Mouse (Mus musculus) embryonic facial prominence, embryonic 12.5 days (tissue): ENCODE data around the gene Lage3. TPM values are rescaled to one million over a fixed set of nuclear protein-coding genes. Genes with fewer than 3 reads are reported as not detected.

Experiments used
- ATAC-seq: fragments of 200-750 bp; cut with Nextera tagmentation; 2 replicates; pipeline ENCODE4 v1.8.0; 2017; ENCODE audit not compliant: insufficient number of reproducible peaks, insufficient read depth, low FRiP score, low TSS enrichment
- H3K27ac ChIP-seq: fragments of 300-500 bp; sonication (generic); 2 replicates; pipeline ENCODE4 v1.5.1; 2016; ENCODE audit warnings: mild to moderate bottlenecking
- H3K27me3 ChIP-seq: fragments of 300-500 bp; sonication (generic); 2 replicates; pipeline ENCODE4 v1.6.1; 2016; ENCODE audit warnings: mild to moderate bottlenecking, moderate library complexity
- H3K36me3 ChIP-seq: fragments of 300-500 bp; sonication (generic); 2 replicates; pipeline ENCODE4 v1.6.1; 2016; ENCODE audit warnings: mild to moderate bottlenecking
- H3K4me1 ChIP-seq: fragments of 300-500 bp; sonication (generic); 2 replicates; pipeline ENCODE4 v1.6.1; 2016
- H3K4me2 ChIP-seq: fragments of 300-500 bp; sonication (generic); replicated peaks from 2 replicates; pipeline ENCODE4 v1.6.1; 2016; ENCODE audit warnings: mild to moderate bottlenecking, moderate library complexity
- H3K4me3 ChIP-seq: fragments of 300-500 bp; sonication (generic); 2 replicates; pipeline ENCODE4 v1.5.1; 2016; ENCODE audit warnings: mild to moderate bottlenecking
- H3K9ac ChIP-seq: fragments of 300-500 bp; sonication (generic); 2 replicates; pipeline ENCODE4 v1.6.1; 2016; ENCODE audit warnings: mild to moderate bottlenecking, moderate library complexity
- H3K9me3 ChIP-seq: fragments of 300-500 bp; sonication (generic); 2 replicates; pipeline ENCODE4 v1.6.1; 2016; ENCODE audit warnings: mild to moderate bottlenecking, moderate library complexity
- WGBS: fragments of 180-500 bp; shearing (Covaris S2); methylation state at CpG from one replicate; pipeline ENCODE4 v1.1.7; 2016; 5-methylcytosine and 5-hydroxymethylcytosine counted together
- microRNA-seq: library from miRNA; unstranded; fragments of <30 nt; microRNA quantifications from one replicate; pipeline ENCODE4, GENCODE M21; 2017
- polyA plus RNA-seq: library from polyadenylated mRNA; unstranded; fragments of >200 nt; fragmentation: Nextera tagmentation; extraction: Ambion mirVana; gene quantifications from 2 replicates; pipeline ENCODE4 v1.2.1, GENCODE M21; 2016

The Lage3 gene
- polyA plus RNA-seq, 1 experiment from 2014 or later = 122 TPM

GRCm38 (mm10) chrX:74352645-74353466 is 562 bp downstream of the Lage3 start:
- H3K9ac ChIP-seq = peak overlapping the region; percentile 63
- ATAC-seq = 0 out of 2 replicates have a peak, but pooled peaks have one; percentile 47
- peak overlapping the region; percentile 45 for H3K4me3 ChIP-seq
- H3K4me2 ChIP-seq = peak overlapping the region; percentile 50
- H3K9me3 ChIP-seq = no peaks in the 10 kb centered on the region
- H3K36me3 ChIP-seq = no peaks in the 10 kb centered on the region
- no peaks in the 10 kb centered on the region for H3K4me1 ChIP-seq
- no peaks in the 10 kb centered on the region for H3K27me3 ChIP-seq
- whole genome bisulfite sequencing = 31% methylated on average over 13 of the region's 13 CpGs
- H3K27ac ChIP-seq = peak overlapping the region; percentile 36; the same call in 1 of the 2 replicates

- Histone ChIP-seq H3K4me2 (peak overlapping the region; percentile 60), H3K4me3 (peak overlapping the region; percentile 49), H3K36me3 (0 out of 2 replicates have a peak, but pooled peaks cover 3% of the 10 kb centered on the region), H3K27ac (peak overlapping the region; percentile 46; the same call in 1 of the 2 replicates), H3K9me3 (no peaks in the 10 kb centered on the region), H3K27me3 (no peaks in the 10 kb centered on the region), H3K9ac (0 out of 2 replicates have a peak overlapping the region, but pooled peaks have one; percentile 7), H3K4me1 (peaks cover 12% of the 10 kb centered on the region; the same call in 1 of the 2 replicates)
- no peak for ATAC-seq
- WGBS = 54% methylated on average over 2 of the region's 2 CpGs
These were observed 23.1 kb downstream of the Lage3 start for GRCm38 (mm10) chrX:74330166-74330930.

- Histone ChIP-seq H3K27ac (peak overlapping the region; percentile 63; the same call in 1 of the 2 replicates), H3K36me3 (0 out of 2 replicates have a peak, but pooled peaks cover 3% of the 10 kb centered on the region), H3K4me1 (peaks cover 12% of the 10 kb centered on the region; the same call in 1 of the 2 replicates), H3K27me3 (no peaks in the 10 kb centered on the region), H3K9ac (peak overlapping the region; percentile 53), H3K9me3 (no peaks in the 10 kb centered on the region), H3K4me3 (peak overlapping the region; percentile 49), H3K4me2 (peak overlapping the region; percentile 60)
- 23% methylated on average over 10 of the region's 10 CpGs for WGBS
- peak; percentile 35; the same call in 1 of the 2 replicates for ATAC-seq
These were observed 24.2 kb downstream of the Lage3 start for GRCm38 (mm10) chrX:74329215-74329671.

GRCm38 (mm10) chrX:74328725-74329161 is 24.7 kb downstream of the Lage3 start, which contains the start of gene Plxna3:
Gene Plxna3, plus strand, starts transcription at chrX:74329066.
- H3K9me3 ChIP-seq = no peaks in the 10 kb centered on the region
- H3K4me2 ChIP-seq = peak within 1 kb of the TSS; percentile 60
- H3K27ac ChIP-seq = peak within 1 kb of the TSS; percentile 63; the same call in 1 of the 2 replicates
- H3K9ac ChIP-seq = peak within 1 kb of the TSS; percentile 53
- WGBS = 21% methylated on average over 30 of the region's 30 CpGs
- peaks cover 12% of the 10 kb centered on the region; the same call in 1 of the 2 replicates for H3K4me1 ChIP-seq
- H3K36me3 ChIP-seq = no peaks in the 10 kb centered on the region
- H3K4me3 ChIP-seq = peak within 1 kb of the TSS; percentile 49
- no peaks in the 10 kb centered on the region for H3K27me3 ChIP-seq
- peak; percentile 95 for ATAC-seq

- H3K4me2 ChIP-seq = peak within 1 kb of the TSS; percentile 65
- peak within 1 kb of the TSS; percentile 66 for H3K4me3 ChIP-seq
- peak within 1 kb of the TSS; percentile 80 for H3K27ac ChIP-seq
- H3K9ac ChIP-seq = peak within 1 kb of the TSS; percentile 74
- peaks cover 20% of the 10 kb centered on the region for H3K36me3 ChIP-seq
- H3K27me3 ChIP-seq = no peaks in the 10 kb centered on the region
- ATAC-seq = peak; percentile 94
- H3K9me3 ChIP-seq = no peaks in the 10 kb centered on the region
- WGBS = 20% methylated on average over 59 of the region's 59 CpGs
- no peaks in the 10 kb centered on the region for H3K4me1 ChIP-seq
These were observed 40.6 kb downstream of the Lage3 start, which contains the start of gene Fam50a for GRCm38 (mm10) chrX:74312540-74313464. Gene Fam50a, plus strand, starts transcription at chrX:74313033.

GRCm38 (mm10) chrX:74304867-74305700 is 48.3 kb downstream of the Lage3 start, which contains the start of gene Gdi1:
Gene Gdi1, plus strand, starts transcription at chrX:74304998.
- Histone ChIP-seq H3K9me3 (no peaks in the 10 kb centered on the region), H3K27me3 (no peaks in the 10 kb centered on the region), H3K36me3 (peaks cover 44% of the 10 kb centered on the region), H3K9ac (peak within 1 kb of the TSS; percentile 75), H3K4me2 (peak within 1 kb of the TSS; percentile 70), H3K4me3 (peak within 1 kb of the TSS; percentile 53), H3K4me1 (no peaks in the 10 kb centered on the region), H3K27ac (peak within 1 kb of the TSS; percentile 82)
- ATAC-seq = peak; percentile 73; the same call in 1 of the 2 replicates
- WGBS = 10% methylated on average over 37 of the region's 41 CpGs

Small RNA genes lying within 50 kb of the gene (microRNA-seq; reads per million reads assigned to microRNA genes)
- gene Mir7092 = not detected

Other genes with a start within 250 kb of the Lage3 start
- gene Opn1mw, start 226.2 kb downstream of the Lage3 start, polyA plus RNA-seq = not detected in 2 replicates
- 14.8 and 15.6 TPM in 2 replicates for gene Mecp2, start 218.3 kb downstream of the Lage3 start, polyA plus RNA-seq
- gene Tex28, start 185.8 kb downstream of the Lage3 start, polyA plus RNA-seq = not detected in 2 replicates
- gene Tktl1, start 176.4 kb downstream of the Lage3 start, polyA plus RNA-seq = 0.08 TPM in 1 of 2 replicates, not detected in the other
- 359 and 360 TPM in 2 replicates for gene Flna, start 103.8 kb downstream of the Lage3 start, polyA plus RNA-seq
- gene Emd, start 98.9 kb downstream of the Lage3 start, polyA plus RNA-seq = 21.9 and 24.4 TPM in 2 replicates
- 745 and 775 TPM in 2 replicates for gene Rpl10, start 82.8 kb downstream of the Lage3 start, polyA plus RNA-seq
- 84.4 and 85.7 TPM in 2 replicates for gene Taz, start 71.7 kb downstream of the Lage3 start, polyA plus RNA-seq
- 9.1 and 9.6 TPM in 2 replicates for gene Dnase1l1, start 71.3 kb downstream of the Lage3 start, polyA plus RNA-seq
- gene Atp6ap1, start 56.5 kb downstream of the Lage3 start, polyA plus RNA-seq = 114 and 120 TPM in 2 replicates
- gene Gdi1, start 48.6 kb downstream of the Lage3 start, polyA plus RNA-seq = 305 and 323 TPM in 2 replicates
- gene Fam50a, start 40.6 kb downstream of the Lage3 start, polyA plus RNA-seq = 66.3 and 68.5 TPM in 2 replicates
- gene Plxna3, start 24.6 kb downstream of the Lage3 start, polyA plus RNA-seq = 25.1 and 31.1 TPM in 2 replicates
- gene Ubl4a, start 19.6 kb upstream of the Lage3 start, polyA plus RNA-seq = 62.1 and 62.2 TPM in 2 replicates
- gene Slc10a3, start 19.7 kb upstream of the Lage3 start, polyA plus RNA-seq = 16.4 and 18.2 TPM in 2 replicates
- gene Fam3a, start 39.7 kb upstream of the Lage3 start, polyA plus RNA-seq = 34.2 and 34.3 TPM in 2 replicates
- 19.4 and 20.0 TPM in 2 replicates for gene Ikbkg, start 39.7 kb upstream of the Lage3 start, polyA plus RNA-seq
- gene G6pdx, start 75.6 kb upstream of the Lage3 start, polyA plus RNA-seq = 47.6 and 51.3 TPM in 2 replicates
- gene Gm6880, start 127.8 kb upstream of the Lage3 start, polyA plus RNA-seq = not detected in 2 replicates
- not detected in 2 replicates for gene Olfr1326-ps1, start 221.3 kb upstream of the Lage3 start, polyA plus RNA-seq
- gene Olfr1325, start 239.1 kb upstream of the Lage3 start, polyA plus RNA-seq = not detected in 2 replicates